Mouse (Mus musculus) naive thymus-derived CD4-positive, alpha-beta T cell, adult 2 months (primary cell): ENCODE data around the gene Csgalnact2.

Experiments used
- DNase-seq: peaks from one replicate; pipeline ENCODE4 v3.0.0-alpha.2; 2011; ENCODE audit warnings: low read depth

Gene Csgalnact2

GRCm38 (mm10) chr6:118137148-118137547, 1.8 kb downstream of the Csgalnact2 start:
- DNase-seq, result no peak

DNA sequence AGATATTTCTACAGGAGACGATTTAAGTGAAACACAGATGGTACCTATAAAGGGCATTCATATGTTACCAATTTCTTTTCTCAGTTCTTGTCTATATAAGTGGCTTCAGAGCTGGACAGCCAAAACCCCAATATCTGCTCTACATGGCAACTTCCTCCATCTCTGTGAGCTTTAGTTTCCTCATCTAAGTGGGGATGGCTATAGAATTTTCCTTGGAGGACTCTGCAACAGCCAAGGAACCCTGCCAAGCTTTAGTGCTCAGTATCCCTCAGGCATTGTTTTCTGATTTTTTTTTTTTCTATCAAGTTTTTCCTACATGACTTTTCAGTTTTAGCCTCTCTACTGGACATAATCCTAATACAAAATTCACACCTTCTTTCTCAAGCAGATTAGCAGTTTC, 4.5 kb downstream of the Csgalnact2 start:
- DNase-seq, result no peak

GRCm38 (mm10) chr6:118130022-118130421, 8.9 kb downstream of the Csgalnact2 start:
- no peak for DNase-seq

DNA sequence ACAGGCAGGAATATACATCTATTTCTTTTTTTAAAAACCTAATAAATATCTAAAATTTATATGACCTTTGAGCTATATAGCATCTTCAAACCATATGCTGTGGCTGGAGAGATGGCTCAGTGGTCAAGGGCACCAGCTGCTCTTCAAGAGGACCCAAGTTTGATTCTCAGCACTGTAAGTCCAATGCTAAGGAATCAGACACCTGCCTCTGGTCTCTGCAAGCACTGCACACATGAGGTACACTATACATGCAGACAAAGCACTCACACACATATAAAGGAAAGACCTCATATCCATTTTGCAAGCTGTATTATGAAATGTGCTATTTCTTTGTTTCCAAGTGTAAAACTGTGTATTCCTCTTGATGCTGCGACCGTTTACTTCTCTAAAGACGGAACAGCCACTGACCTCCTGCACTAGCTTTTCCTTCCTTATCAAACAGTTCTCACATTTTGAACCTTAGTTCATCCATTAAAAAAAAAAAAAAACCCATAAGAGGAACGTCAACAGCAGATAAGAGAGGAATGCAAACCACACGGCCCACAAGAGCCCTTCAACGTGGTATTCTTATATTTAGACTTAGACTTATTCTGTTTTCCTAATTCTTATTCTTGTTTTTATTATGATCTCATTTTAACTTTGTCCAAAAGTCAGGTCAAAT, 11.0 kb downstream of the Csgalnact2 start:
- DNase-seq, result no peak

GRCm38 (mm10) chr6:118127198-118127597, 11.7 kb downstream of the Csgalnact2 start:
- DNase-seq, result no peak

- no peak for DNase-seq
Measured at GRCm38 (mm10) chr6:118126577-118126976, 12.4 kb downstream of the Csgalnact2 start.

GRCm38 (mm10) chr6:118122767-118123166, 16.2 kb downstream of the Csgalnact2 start:
- DNase-seq, result no peak

DNA sequence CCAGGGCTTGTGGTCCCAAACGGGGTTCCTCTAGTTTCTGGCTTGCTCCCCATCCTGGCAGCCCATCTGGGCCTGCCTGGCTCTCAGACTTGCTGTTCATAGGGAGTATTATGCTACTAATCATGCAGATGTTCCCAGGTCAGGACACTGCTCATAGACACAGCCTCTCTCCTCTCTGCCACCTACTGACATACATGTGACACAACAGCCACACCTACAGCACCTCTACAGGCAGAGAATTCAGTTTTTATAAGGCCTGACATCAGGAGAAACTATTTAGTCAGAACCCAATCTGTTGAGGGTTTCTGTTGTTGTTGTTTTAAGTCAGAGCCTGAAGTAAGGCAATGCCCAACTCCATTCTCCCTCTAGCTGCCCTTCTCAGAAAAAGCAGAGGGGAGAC, 27.1 kb downstream of the Csgalnact2 start:
- DNase-seq, result no peak

- DNase-seq, result no peak
Measured at GRCm38 (mm10) chr6:118099311-118099802, 39.6 kb downstream of the Csgalnact2 start.

DNA sequence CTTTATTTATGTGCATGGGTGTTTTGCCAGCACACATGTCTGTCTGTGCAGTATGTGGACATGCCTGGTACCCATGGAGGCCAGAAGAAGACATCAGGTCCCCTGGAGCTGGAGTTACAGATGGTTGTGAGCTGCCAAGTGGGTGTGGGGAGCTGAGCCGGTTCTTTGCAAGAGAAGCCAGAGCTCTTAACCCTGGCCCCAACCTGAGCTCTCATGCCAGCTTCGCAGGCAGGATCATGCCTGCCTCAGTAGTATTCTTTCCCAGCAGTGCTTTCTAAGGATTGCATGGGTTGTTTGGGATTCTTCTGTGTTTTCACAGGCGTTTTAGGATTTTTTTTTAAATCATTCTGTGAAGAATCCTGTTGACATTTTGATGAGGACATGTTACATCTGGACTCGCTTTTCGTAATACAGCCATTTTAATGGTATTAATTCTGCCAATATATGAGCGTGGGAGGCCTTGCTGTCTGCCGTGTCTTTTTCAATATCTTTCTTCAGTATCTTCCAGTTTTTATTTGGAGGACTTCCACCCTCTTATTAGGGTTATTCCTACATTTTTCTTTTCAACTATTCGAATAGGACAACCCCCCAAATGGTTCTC, 41.1 kb downstream of the Csgalnact2 start:
- no peak for DNase-seq

- no peak for DNase-seq
Measured at GRCm38 (mm10) chr6:118090827-118091226, 48.1 kb downstream of the Csgalnact2 start.

DNA sequence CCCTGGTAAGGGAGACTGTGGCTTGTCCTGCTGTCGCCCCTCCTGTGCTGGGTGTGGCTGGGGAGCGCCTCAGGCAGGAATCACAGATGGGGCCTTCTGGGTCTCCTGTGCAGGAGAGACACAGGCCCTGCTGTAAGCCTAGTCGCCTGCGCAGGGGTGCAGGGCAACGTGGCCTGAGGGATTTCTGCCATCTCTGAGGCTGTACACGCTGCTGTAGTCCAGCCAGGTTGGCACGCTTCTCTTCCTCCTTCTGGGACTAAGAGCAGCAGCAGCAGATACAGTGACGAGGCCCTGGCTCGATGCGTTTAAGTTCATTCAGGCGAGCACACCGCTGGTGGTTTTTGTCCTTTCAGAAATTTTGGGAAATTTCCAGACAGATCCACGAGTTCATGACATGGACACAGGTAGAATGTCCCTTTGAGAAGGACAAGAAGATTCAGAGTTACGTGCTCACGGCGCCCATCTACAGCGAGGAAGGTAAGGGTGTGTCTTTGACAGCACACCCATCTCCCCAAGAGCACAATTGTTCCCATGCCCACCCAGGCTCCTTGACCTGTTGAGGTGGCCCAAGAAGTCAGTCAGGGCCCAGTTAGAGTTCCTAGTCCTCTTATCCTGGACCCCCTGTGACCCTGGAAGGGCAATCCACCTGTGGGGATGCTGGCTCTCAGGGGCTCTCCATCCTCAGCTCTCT, 50.0 kb downstream of the Csgalnact2 start:
- no peak for DNase-seq

GRCm38 (mm10) chr6:118087955-118088354, 51.0 kb downstream of the Csgalnact2 start:
- peak; percentile 17 for DNase-seq

- no peak for DNase-seq
Measured at GRCm38 (mm10) chr6:118084596-118084995, 54.3 kb downstream of the Csgalnact2 start.

GRCm38 (mm10) chr6:118083608-118084007, 55.3 kb downstream of the Csgalnact2 start:
- no peak for DNase-seq

DNA sequence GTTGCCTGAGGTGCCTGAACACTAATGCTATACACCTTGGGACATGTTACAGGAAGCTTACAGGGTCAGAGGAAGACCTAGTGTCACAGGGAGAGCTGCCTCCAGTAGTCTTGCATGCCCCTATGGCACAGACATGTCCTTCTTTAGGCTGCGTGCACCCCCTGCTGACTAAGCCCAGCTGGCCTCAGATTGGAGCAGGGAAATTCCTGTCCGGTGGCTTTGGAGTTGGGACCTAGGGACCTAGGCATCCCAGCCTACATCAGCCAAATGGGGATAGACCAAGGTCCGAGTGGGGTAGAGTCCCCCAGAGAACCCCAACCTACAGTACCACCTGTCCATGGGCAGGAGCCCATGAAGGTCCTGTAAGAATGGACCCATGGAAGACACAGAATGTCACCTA, 56.6 kb downstream of the Csgalnact2 start:
- no peak for DNase-seq

GRCm38 (mm10) chr6:118080711-118081110, 58.2 kb downstream of the Csgalnact2 start:
- DNase-seq, result no peak

GRCm38 (mm10) chr6:118079762-118080465, 59.0 kb downstream of the Csgalnact2 start:
- no peak for DNase-seq

DNA sequence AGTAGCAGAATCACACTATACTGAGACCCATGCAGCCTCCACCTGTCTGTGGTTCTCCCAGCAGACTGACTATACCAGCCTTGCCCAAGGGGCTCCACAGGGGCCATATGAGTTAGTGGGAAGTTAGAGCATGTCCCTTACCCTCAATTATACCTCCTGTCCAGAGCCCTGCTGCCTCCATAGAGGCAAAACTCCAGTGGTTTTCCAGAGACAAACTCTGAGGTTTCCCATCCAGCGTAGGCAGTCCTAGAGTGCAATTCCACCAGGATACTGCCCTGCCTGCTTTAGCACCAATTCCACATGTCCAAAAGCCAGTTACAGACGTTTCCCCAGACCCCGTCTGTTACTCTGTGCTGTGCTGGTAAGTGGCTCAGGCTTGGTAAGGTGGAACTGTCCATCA, 59.6 kb downstream of the Csgalnact2 start:
- DNase-seq, result no peak

DNA sequence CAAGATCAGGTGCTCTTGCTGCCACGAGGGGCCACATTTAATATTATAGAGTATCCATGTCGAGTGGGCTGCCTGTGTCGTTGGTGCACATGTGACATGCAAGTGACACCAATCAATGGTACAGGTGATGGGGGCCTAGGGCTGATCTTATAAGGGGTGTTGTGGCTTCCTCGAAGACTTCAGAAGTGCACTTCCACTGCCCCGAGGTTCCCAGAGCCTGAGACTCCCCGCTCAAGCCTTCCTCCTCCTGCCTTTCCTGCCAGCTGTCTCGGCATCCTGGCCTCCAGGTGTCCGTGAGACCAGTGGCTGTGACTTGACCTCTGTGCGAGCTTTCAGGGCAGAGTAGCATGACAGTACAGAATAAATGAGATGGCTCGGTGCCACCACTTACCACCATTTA, 60.2 kb downstream of the Csgalnact2 start:
- DNase-seq, result no peak

DNA sequence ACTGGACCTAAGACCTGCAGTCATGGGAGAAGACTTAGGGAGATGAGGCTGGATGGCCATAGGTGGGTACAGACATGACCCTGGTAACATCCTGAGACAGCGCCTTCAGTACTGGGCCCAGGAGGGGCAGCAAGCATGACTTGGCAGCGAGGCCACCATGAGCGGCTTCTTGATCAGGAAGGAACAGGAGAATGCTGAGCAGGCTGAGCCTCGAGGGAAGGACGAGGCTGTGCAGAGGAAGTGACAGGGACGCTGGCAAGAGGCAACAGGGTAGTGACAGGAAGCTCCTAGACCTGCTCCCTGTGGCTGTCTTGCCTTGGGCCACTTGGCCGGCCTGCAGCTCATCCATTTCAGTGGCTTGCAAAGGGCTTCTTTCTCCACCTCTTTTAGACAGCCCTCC, 61.5 kb downstream of the Csgalnact2 start:
- no peak for DNase-seq

DNA sequence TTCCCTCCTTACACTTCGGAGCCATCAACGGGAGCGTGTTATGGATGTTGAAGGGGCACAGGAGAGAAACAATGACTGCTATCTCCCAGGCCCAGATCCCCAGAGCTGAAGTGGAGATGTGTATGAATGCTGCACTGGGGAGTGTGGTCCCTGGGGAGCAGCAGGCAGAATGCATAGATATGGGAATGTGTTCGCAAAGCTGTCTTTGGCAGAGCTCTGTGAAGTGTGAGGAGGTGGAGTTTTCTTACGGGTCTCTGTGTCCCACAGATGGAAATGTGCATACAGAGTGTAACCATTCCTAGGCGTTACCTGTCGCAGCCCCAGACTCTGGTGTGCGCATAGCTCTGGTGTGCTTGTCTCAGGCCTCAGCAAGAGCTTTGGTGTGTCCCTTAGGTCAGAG, 62.2 kb downstream of the Csgalnact2 start:
- no peak for DNase-seq

DNA sequence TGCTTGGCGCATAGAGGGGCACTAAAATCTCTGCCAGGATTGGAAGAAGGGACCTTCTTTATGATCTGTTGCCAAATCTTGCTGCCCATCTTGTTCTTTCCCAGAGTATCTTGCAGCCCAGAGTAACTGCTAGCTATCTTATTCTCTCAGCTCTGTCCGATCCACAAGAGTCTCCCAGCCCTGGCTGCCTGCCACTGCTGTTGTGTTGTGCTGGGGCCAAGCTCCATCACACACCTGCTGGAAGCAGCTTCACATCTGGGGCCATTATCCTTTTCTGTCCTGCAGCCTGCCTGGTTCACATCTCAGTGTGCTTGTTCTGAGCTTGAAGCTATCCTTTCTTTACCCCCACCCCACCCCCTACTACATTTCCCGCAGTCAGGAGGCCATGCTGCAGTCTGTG, 62.7 kb downstream of the Csgalnact2 start:
- DNase-seq, result no peak
